Mouse (Mus musculus): ENCODE measurements around the gene Ugdh. TPM values are rescaled to one million over a fixed set of nuclear protein-coding genes. Genes with fewer than 3 reads are reported as not detected.
A peak's percentile ranks its signal among the peaks of the same experiment; 100 is the strongest.
"Not testable (repeated sequence)": the region's sequence is repeated elsewhere in the genome, so short reads cannot be mapped to it uniquely, and the experiment has no call there.

Ugdh gene
- 99.8 and 135 TPM in 2 replicates for polyA plus RNA-seq (2016; fragmentation: Nextera tagmentation; extraction: Ambion mirVana)

DNA sequence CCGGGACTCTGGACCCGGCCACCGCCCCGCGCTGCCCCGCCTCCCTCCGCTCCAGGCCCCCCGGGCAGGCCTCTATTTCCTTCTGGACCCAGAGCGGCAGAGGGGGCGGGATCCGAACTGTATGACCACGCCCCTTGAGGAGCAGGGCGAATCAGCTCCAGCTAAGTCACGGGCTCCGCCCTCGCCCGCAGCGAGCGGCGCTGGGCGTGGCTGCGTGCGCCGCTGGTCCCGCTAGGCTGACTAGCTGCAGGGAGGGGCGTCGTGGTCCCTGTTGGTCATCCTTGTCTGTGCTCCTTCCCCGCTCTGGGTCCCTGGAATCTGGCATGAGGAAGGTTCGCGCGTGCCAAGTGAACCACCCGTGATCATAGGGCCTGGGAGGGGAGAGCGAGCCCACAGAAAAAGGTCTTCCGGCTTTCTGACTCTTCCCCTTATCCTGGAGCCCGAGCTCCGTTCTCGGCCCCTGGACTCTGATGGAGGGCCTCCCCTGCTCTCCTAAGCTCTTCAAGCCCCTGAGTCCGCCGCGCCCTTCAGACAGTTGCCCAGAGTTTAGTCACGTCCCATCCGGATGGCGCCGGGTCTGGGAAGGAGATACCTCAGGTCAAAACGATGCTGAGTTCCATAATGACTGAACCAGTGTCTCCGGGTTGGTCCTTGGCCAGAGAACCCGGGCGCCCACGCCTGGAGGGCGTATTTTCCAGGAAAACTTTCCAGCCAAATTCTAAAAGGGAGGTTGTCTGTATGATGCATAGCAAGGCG lies at the start of gene Ugdh:
Gene Ugdh, minus strand, starts transcription at position 144 of the 756 bp plus-strand sequence.
- peak; percentile 99 for DNase-seq (ENCODE audit: low spot score)
- Histone ChIP-seq H3K4me1 (peaks cover 33% of the 10 kb centered on the region), H3K9me3 (no peaks in the 10 kb centered on the region), H3K36me3 (peaks cover 3% of the 10 kb centered on the region; the same call in 1 of the 2 replicates), H3K4me3 (peak within 1 kb of the TSS; percentile 81), H3K27me3 (ENCODE audit: insufficient read depth, poor library complexity, severe bottlenecking) (no peaks in the 10 kb centered on the region), H3K27ac (peak within 1 kb of the TSS; percentile 92)
- under 1% methylated on average over 51 of the region's 51 CpGs for WGBS

- 0 out of 2 replicates have a peak, but pooled peaks cover 2% of the 10 kb centered on the region for H3K36me3 ChIP-seq
- DNase-seq (ENCODE audit: low spot score), result no peak
- no peaks in the 10 kb centered on the region for H3K9me3 ChIP-seq
- no peak overlapping the region for H3K4me3 ChIP-seq
- H3K4me1 ChIP-seq, result peaks cover 31% of the 10 kb centered on the region
- 78% methylated on average over 4 of the region's 4 CpGs for WGBS
- no peak overlapping the region for H3K27ac ChIP-seq
- H3K27me3 ChIP-seq (ENCODE audit: insufficient read depth, poor library complexity, severe bottlenecking), result no peaks in the 10 kb centered on the region
Observed at GRCm38 (mm10) chr5:65482996-65483395, 47.2 kb upstream of the Ugdh start.

- no peaks in the 10 kb centered on the region for H3K9me3 ChIP-seq
- peak overlapping the region; percentile 69 for H3K27ac ChIP-seq
- no peak for DNase-seq (ENCODE audit: low spot score)
- no peaks in the 10 kb centered on the region for H3K27me3 ChIP-seq (ENCODE audit: insufficient read depth, poor library complexity, severe bottlenecking)
- H3K36me3 ChIP-seq, result no peaks in the 10 kb centered on the region
- WGBS, result 31% methylated on average over 4 of the region's 4 CpGs
- H3K4me3 ChIP-seq, result no peak overlapping the region
- peaks cover 21% of the 10 kb centered on the region for H3K4me1 ChIP-seq
Observed at GRCm38 (mm10) chr5:65480511-65480910, 44.8 kb upstream of the Ugdh start.

DNA sequence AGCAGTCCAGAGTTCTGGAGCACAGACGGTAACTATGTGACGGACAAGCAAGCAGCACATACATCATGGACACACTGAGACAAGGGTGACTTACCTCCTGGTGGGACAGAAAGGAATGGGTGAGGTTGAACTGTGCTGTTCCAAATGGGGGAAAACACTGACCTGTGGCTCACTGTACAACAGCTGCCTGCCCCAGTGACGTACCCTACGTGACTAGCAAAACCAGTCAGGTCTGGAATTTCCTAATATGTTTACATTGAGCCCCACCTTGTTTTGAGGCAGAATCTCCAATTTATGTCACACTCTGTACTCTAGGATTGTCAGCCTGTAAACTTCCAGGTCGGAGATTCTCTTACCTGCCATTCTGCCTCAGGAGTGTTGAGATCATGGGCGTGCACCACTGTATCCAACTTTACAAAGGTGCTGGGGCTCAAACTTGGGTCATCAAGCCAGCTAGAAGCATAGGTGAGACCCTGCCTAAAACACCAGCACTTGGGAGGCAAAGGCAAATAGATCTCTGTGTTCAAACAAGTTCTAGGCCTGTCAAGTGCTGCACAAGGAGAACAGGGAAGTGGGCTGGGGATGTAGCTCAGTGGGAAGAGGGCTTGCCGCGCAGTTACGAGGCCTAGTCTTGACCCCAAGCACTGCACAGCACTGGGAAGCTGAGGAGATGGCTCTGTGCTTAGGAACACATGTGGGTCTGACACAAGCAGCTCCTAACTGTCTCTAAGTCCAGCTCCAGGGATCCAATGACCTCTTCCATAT lies 44.1 kb upstream of the Ugdh start:
- H3K9me3 ChIP-seq, result no peaks in the 10 kb centered on the region
- H3K4me1 ChIP-seq, result peaks cover 21% of the 10 kb centered on the region
- H3K27ac ChIP-seq, result peak overlapping the region; percentile 69
- no peak overlapping the region for H3K4me3 ChIP-seq
- H3K36me3 ChIP-seq, result no peaks in the 10 kb centered on the region
- 89% methylated on average over 9 of the region's 9 CpGs for WGBS
- DNase-seq (ENCODE audit: low spot score), result no peak
- H3K27me3 ChIP-seq (ENCODE audit: insufficient read depth, poor library complexity, severe bottlenecking), result no peaks in the 10 kb centered on the region

- peaks cover 14% of the 10 kb centered on the region for H3K4me1 ChIP-seq
- H3K9me3 ChIP-seq, result no peaks in the 10 kb centered on the region
- DNase-seq (ENCODE audit: low spot score), result no peak
- no peaks in the 10 kb centered on the region for H3K36me3 ChIP-seq
- H3K4me3 ChIP-seq, result no peak overlapping the region
- peak overlapping the region; percentile 17; the same call in 1 of the 2 replicates for H3K27ac ChIP-seq
- H3K27me3 ChIP-seq (ENCODE audit: insufficient read depth, poor library complexity, severe bottlenecking), result no peaks in the 10 kb centered on the region
- 65% methylated on average over 4 of the region's 4 CpGs for WGBS
Observed at GRCm38 (mm10) chr5:65478224-65478623, 42.5 kb upstream of the Ugdh start.

DNA sequence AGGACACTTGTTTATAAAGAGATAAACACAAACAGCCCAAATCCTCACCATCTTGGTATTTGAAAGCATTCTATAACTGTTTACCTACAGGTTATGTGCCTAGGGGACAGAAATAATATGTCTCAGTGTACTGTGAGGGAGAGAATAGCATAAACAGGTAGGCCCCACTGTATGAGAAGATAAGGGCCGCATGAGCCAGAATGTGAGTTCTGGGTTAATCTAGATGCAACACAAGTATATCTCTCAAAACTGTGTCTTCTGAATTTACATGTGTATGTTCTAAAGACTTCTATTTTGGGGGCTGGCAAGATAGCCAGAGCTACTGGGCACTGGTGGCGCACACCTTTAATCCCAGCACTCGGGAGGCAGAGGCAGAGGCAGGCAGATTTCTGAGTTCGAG lies 41.0 kb upstream of the Ugdh start:
- H3K27ac ChIP-seq; H3K4me3 ChIP-seq; DNase-seq (ENCODE audit: low spot score); H3K36me3 ChIP-seq; H3K27me3 ChIP-seq (ENCODE audit: insufficient read depth, poor library complexity, severe bottlenecking); H3K9me3 ChIP-seq: not testable (repeated sequence)
- peaks cover 19% of the 10 kb centered on the region for H3K4me1 ChIP-seq
- WGBS, result 93% methylated on average over 4 of the region's 4 CpGs

DNA sequence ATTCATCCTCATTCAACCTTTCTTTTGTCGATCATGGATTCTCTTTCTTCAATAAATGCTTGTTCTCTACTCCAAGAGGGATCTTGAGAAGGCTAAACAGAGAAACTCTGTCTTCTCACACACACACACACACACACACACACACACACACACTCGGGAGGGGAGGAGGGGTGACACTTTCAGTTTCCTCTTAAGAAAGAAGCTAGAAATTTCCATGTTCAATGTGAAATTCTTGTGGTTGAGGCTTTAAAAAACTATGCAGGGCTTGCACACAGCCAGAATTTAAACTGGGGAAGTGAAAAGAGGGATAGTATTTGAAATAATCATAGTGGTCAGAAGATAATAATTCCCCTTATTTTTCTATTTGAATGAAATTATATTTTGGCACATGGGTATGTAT lies 40.1 kb upstream of the Ugdh start:
- Histone ChIP-seq H3K9me3 (no peaks in the 10 kb centered on the region), H3K36me3 (no peaks in the 10 kb centered on the region), H3K27ac (no peak overlapping the region), H3K27me3 (ENCODE audit: insufficient read depth, poor library complexity, severe bottlenecking) (no peaks in the 10 kb centered on the region), H3K4me1 (peaks cover 16% of the 10 kb centered on the region), H3K4me3 (no peak overlapping the region)
- no peak for DNase-seq (ENCODE audit: low spot score)
- WGBS, result 79% methylated on average over 2 of the region's 2 CpGs

GRCm38 (mm10) chr5:65469766-65470165 lies 34.0 kb upstream of the Ugdh start:
- H3K27ac ChIP-seq, result no peak overlapping the region

DNA sequence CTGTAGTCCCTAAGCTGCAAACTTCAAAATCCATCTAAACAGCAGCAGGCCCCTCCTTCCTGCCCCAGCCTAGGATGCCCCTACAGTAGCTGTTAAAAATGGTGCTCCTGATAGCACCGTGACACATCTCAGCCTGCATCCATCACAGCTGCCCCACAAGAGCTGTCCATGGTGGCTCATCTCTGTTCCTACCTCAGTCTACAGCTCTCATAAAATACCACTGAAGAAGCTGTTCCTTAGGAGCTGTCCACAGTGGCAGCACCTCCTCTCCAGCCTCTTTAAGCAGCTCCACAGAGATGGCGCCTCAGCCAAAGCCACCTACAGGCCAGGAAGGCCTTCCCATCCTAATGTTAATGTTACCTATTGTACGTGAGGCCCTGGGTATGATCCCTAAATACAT lies 31.2 kb upstream of the Ugdh start:
- DNase-seq (ENCODE audit: low spot score), result no peak
- H3K36me3 ChIP-seq, result peaks cover 34% of the 10 kb centered on the region
- no peak overlapping the region for H3K4me3 ChIP-seq
- 50% methylated on average over 3 of the region's 3 CpGs for WGBS
- no peaks in the 10 kb centered on the region for H3K4me1 ChIP-seq
- H3K9me3 ChIP-seq, result no peaks in the 10 kb centered on the region
- no peak overlapping the region for H3K27ac ChIP-seq
- no peaks in the 10 kb centered on the region for H3K27me3 ChIP-seq (ENCODE audit: insufficient read depth, poor library complexity, severe bottlenecking)

More at GRCm38 (mm10) chr5:65469766-65470165, 34.0 kb upstream of the Ugdh start:
- no peaks in the 10 kb centered on the region for H3K9me3 ChIP-seq
- no peak overlapping the region for H3K4me3 ChIP-seq
- H3K36me3 ChIP-seq, result peaks cover 29% of the 10 kb centered on the region
- no peak for DNase-seq (ENCODE audit: low spot score)
- WGBS, result 87% methylated on average over 6 of the region's 6 CpGs
- H3K27me3 ChIP-seq (ENCODE audit: insufficient read depth, poor library complexity, severe bottlenecking), result no peaks in the 10 kb centered on the region
- H3K4me1 ChIP-seq, result peaks cover 4% of the 10 kb centered on the region; the same call in 1 of the 2 replicates

DNA sequence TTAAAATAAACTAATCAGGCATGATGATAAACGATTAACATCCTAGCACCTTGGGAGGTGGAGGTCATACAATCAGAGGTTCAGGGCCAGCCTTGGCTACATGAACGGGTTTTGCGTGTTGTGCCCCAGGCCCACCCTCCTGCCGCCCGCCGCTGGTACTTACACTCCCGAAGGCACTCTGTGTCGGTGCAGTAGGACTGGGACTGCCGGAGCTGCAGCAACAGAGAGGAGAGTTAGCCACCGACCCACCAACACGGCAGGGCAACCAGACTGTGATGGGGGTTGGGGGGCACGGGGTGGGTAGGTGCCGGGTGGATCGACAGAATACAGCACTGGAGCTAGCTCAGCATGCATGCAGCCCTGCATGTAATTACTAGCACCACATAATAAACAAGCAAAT lies 24.6 kb upstream of the Ugdh start:
- peak overlapping the region; percentile 36; the same call in 1 of the 2 replicates for H3K27ac ChIP-seq
- H3K4me3 ChIP-seq, result no peak overlapping the region
- H3K4me1 ChIP-seq, result peaks cover 38% of the 10 kb centered on the region
- WGBS, result 86% methylated on average over 14 of the region's 14 CpGs
- H3K27me3 ChIP-seq (ENCODE audit: insufficient read depth, poor library complexity, severe bottlenecking), result no peaks in the 10 kb centered on the region
- H3K36me3 ChIP-seq, result peaks cover 20% of the 10 kb centered on the region
- DNase-seq (ENCODE audit: low spot score), result no peak
- H3K9me3 ChIP-seq, result no peaks in the 10 kb centered on the region

DNA sequence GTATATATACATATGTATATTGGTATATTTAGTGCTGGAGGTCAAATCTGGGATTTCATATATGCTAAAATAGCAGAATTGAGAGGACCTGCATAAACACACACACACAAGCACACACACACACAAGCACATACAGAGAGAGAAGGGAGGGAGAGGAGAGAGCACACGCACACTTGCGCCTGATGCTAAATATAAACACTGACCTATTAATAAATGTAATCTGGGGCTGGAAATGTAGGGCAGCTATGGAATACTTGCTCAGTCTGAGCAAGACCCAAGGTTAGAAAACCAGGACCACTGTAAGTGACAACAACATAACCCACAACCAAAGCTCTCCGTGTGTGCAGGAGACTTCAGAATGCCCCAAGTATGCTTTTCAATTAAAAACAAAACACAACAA lies 23.7 kb upstream of the Ugdh start:
- no peaks in the 10 kb centered on the region for H3K9me3 ChIP-seq
- no peak overlapping the region for H3K4me3 ChIP-seq
- 66% methylated on average over 3 of the region's 3 CpGs for WGBS
- H3K36me3 ChIP-seq, result peaks cover 17% of the 10 kb centered on the region
- no peaks in the 10 kb centered on the region for H3K27me3 ChIP-seq (ENCODE audit: insufficient read depth, poor library complexity, severe bottlenecking)
- DNase-seq (ENCODE audit: low spot score), result no peak
- peaks cover 48% of the 10 kb centered on the region for H3K4me1 ChIP-seq
- peak overlapping the region; percentile 60; the same call in 1 of the 2 replicates for H3K27ac ChIP-seq

GRCm38 (mm10) chr5:65457846-65458245 lies 22.1 kb upstream of the Ugdh start:
- Histone ChIP-seq H3K9me3 (no peaks in the 10 kb centered on the region), H3K4me1 (peaks cover 48% of the 10 kb centered on the region), H3K36me3 (peaks cover 16% of the 10 kb centered on the region; the same call in 1 of the 2 replicates), H3K4me3 (no peak overlapping the region), H3K27me3 (ENCODE audit: insufficient read depth, poor library complexity, severe bottlenecking) (no peaks in the 10 kb centered on the region), H3K27ac (peak overlapping the region; percentile 60)
- WGBS, result 38% methylated on average over 5 of the region's 5 CpGs
- no peak for DNase-seq (ENCODE audit: low spot score)

Measured in heart, embryonic 10.5 days (tissue).